Mouse (Mus musculus) telencephalon, adult 2 months (tissue): Measurements from ENCODE around the gene Cbx1.
"Not testable (repeated sequence)": the region's sequence is repeated elsewhere in the genome, so short reads cannot be mapped to it uniquely, and the experiment has no call there.

Source experiments
- DNase-seq: peaks from one replicate; pipeline ENCODE4 v3.0.0-alpha.2; 2011; ENCODE audit warnings: low read depth, low spot score

Gene Cbx1

GRCm38 (mm10) chr11:96838341-96838740 lies 49.4 kb downstream of the Cbx1 start:
- DNase-seq = no peak

- no peak for DNase-seq
Measured at GRCm38 (mm10) chr11:96839428-96839827, 50.5 kb downstream of the Cbx1 start.

GRCm38 (mm10) chr11:96839877-96840276 lies 51.0 kb downstream of the Cbx1 start:
- DNase-seq = no peak

GRCm38 (mm10) chr11:96840290-96840689 lies 51.4 kb downstream of the Cbx1 start:
- peak; percentile 87 for DNase-seq

GRCm38 (mm10) chr11:96843627-96844026 lies 54.7 kb downstream of the Cbx1 start:
- DNase-seq = no peak

GRCm38 (mm10) chr11:96847240-96847639 lies 58.3 kb downstream of the Cbx1 start:
- DNase-seq = no peak

- DNase-seq = no peak
Measured at GRCm38 (mm10) chr11:96848694-96849093, 59.8 kb downstream of the Cbx1 start.

- DNase-seq = not testable (repeated sequence)
Measured at GRCm38 (mm10) chr11:96849145-96849544, 60.2 kb downstream of the Cbx1 start.

GRCm38 (mm10) chr11:96849681-96850467 lies 60.9 kb downstream of the Cbx1 start, which contains the start of gene Copz2:
Gene Copz2 (plus strand): TSS chr11:96849870.
- no peak for DNase-seq

- DNase-seq = no peak
Measured at GRCm38 (mm10) chr11:96857446-96857845, 68.5 kb downstream of the Cbx1 start.
